Mouse (Mus musculus) liver, postnatal 0 days (tissue): ENCODE data around the gene 1520401A03Rik. TPM values are rescaled to one million over a fixed set of nuclear protein-coding genes. Genes with fewer than 3 reads are reported as not detected.

Experiments
- ATAC-seq: fragments of 200-750 bp; cut with Nextera tagmentation; 2 replicates; pipeline ENCODE4 v1.8.0; 2017; ENCODE audit warnings: mild to moderate bottlenecking, moderate library complexity
- DNase-seq: peaks from one replicate; pipeline ENCODE4 v3.0.0-alpha.2; 2016
- H3K27ac ChIP-seq: fragments of 300-500 bp; sonication (generic); 2 replicates; pipeline ENCODE4 v1.5.1; 2014; ENCODE audit warnings: antibody characterized with exemption, moderate library complexity, mild to moderate bottlenecking, low read depth
- H3K27me3 ChIP-seq: fragments of 300-500 bp; sonication (generic); 2 replicates; pipeline ENCODE4 v1.6.1; 2014; ENCODE audit warnings: low read length, control low read depth, mixed read lengths; ENCODE audit not compliant: insufficient read depth
- H3K36me3 ChIP-seq: fragments of 300-500 bp; sonication (generic); replicated peaks from 2 replicates; pipeline ENCODE4 v1.6.1; 2014; ENCODE audit warnings: mild to moderate bottlenecking, control low read depth, low read length, moderate library complexity, mixed read lengths; ENCODE audit not compliant: insufficient read depth
- H3K4me1 ChIP-seq: fragments of 300-500 bp; sonication (generic); 2 replicates; pipeline ENCODE4 v1.6.1; 2014; ENCODE audit warnings: antibody characterized with exemption, mild to moderate bottlenecking, control low read depth; ENCODE audit not compliant: insufficient read depth
- H3K4me2 ChIP-seq: fragments of 300-500 bp; sonication (generic); 2 replicates; pipeline ENCODE4 v1.6.1; 2014; ENCODE audit warnings: low read depth, mild to moderate bottlenecking, low read length, moderate library complexity, mixed read lengths
- H3K4me3 ChIP-seq: fragments of 300-500 bp; sonication (generic); 2 replicates; pipeline ENCODE4 v1.5.1; 2014; ENCODE audit warnings: low read depth, low read length
- H3K9ac ChIP-seq: fragments of 300-500 bp; sonication (generic); replicated peaks from 2 replicates; pipeline ENCODE4 v1.6.1; 2014; ENCODE audit warnings: mild to moderate bottlenecking, moderate library complexity
- H3K9me3 ChIP-seq: fragments of 300-500 bp; sonication (generic); 2 replicates; pipeline ENCODE4 v1.6.1; 2016; ENCODE audit warnings: mild to moderate bottlenecking, control low read depth, low read length, mixed read lengths
- CTCF ChIP-seq: sonication (generic); IDR thresholded peaks from 2 replicates; pipeline ENCODE4 v1.5.1; 2016; ENCODE audit warnings: antibody characterized with exemption, low read depth
- EP300 ChIP-seq: IDR thresholded peaks from 2 replicates; pipeline ENCODE4 v1.6.1; 2016; ENCODE audit warnings: antibody characterized with exemption, low read depth, mild to moderate bottlenecking
- WGBS: fragments of 180-500 bp; shearing (Covaris S2); extraction: QIAGEN DNeasy Blood & Tissue Kit; methylation state at CpG from one replicate; pipeline ENCODE4 v1.1.7; 2014; ENCODE audit not compliant: insufficient replicate concordance; 5-methylcytosine and 5-hydroxymethylcytosine counted together
- polyA plus RNA-seq: library from polyadenylated mRNA; unstranded; fragments of >200 nt; fragmentation: Nextera tagmentation; extraction: Ambion mirVana; gene quantifications from 2 replicates; pipeline ENCODE4 v1.2.1, GENCODE M21; 2015

Gene 1520401A03Rik
- polyA plus RNA-seq, 1 experiment from 2014 or later: not detected

GRCm38 (mm10) chr17:23744651-23745050 lies 22.1 kb upstream of the 1520401A03Rik start:
- H3K27me3 ChIP-seq: peaks cover 73% of the 10 kb centered on the region
- no peak overlapping the region for H3K9ac ChIP-seq
- WGBS: 8% methylated on average over 14 of the region's 14 CpGs
- H3K36me3 ChIP-seq: no peaks in the 10 kb centered on the region
- DNase-seq (no peak), ATAC-seq (no peak)
- no peak overlapping the region for H3K4me3 ChIP-seq
- no peak for TF ChIP-seq CTCF
- TF ChIP-seq EP300: no peak
- H3K4me1 ChIP-seq: peaks cover 33% of the 10 kb centered on the region
- no peak overlapping the region for H3K27ac ChIP-seq
- H3K9me3 ChIP-seq: no peaks in the 10 kb centered on the region
- no peak overlapping the region for H3K4me2 ChIP-seq

- WGBS: 28% methylated on average over 8 of the region's 8 CpGs
- no peak overlapping the region for H3K4me2 ChIP-seq
- DNase-seq (no peak), ATAC-seq (no peak)
- H3K4me3 ChIP-seq: no peak overlapping the region
- no peak overlapping the region for H3K27ac ChIP-seq
- no peaks in the 10 kb centered on the region for H3K36me3 ChIP-seq
- H3K9me3 ChIP-seq: no peaks in the 10 kb centered on the region
- peaks cover 78% of the 10 kb centered on the region for H3K27me3 ChIP-seq
- H3K9ac ChIP-seq: no peak overlapping the region
- peaks cover 34% of the 10 kb centered on the region for H3K4me1 ChIP-seq
- TF ChIP-seq CTCF (no peak), EP300 (no peak)
Observed at GRCm38 (mm10) chr17:23744076-23744475, 21.5 kb upstream of the 1520401A03Rik start.

- H3K4me1 ChIP-seq: peaks cover 33% of the 10 kb centered on the region
- peaks cover 84% of the 10 kb centered on the region for H3K27me3 ChIP-seq
- ATAC-seq: no peak
- no peaks in the 10 kb centered on the region for H3K9me3 ChIP-seq
- H3K4me2 ChIP-seq: no peak overlapping the region
- WGBS: 63% methylated on average over 12 of the region's 12 CpGs
- no peaks in the 10 kb centered on the region for H3K36me3 ChIP-seq
- no peak overlapping the region for H3K9ac ChIP-seq
- TF ChIP-seq CTCF (no peak), EP300 (no peak)
- no peak overlapping the region for H3K4me3 ChIP-seq
- no peak overlapping the region for H3K27ac ChIP-seq
- no peak for DNase-seq
Observed at GRCm38 (mm10) chr17:23742941-23743340, 20.4 kb upstream of the 1520401A03Rik start.

GRCm38 (mm10) chr17:23742210-23742793 lies 19.7 kb upstream of the 1520401A03Rik start:
- Histone ChIP-seq H3K4me1 (peaks cover 33% of the 10 kb centered on the region), H3K36me3 (no peaks in the 10 kb centered on the region), H3K27me3 (peaks cover 89% of the 10 kb centered on the region), H3K9ac (no peak overlapping the region), H3K27ac (no peak overlapping the region), H3K9me3 (no peaks in the 10 kb centered on the region), H3K4me3 (peak overlapping the region; percentile 10; the same call in 1 of the 2 replicates), H3K4me2 (no peak overlapping the region; the same call in 1 of the 2 replicates)
- TF ChIP-seq CTCF (no peak), EP300 (no peak)
- WGBS: 8% methylated on average over 42 of the region's 44 CpGs
- ATAC-seq (no peak), DNase-seq (no peak)

GRCm38 (mm10) chr17:23741359-23742209 lies 19.0 kb upstream of the 1520401A03Rik start:
- TF ChIP-seq CTCF (no peak), EP300 (no peak)
- peaks cover 84% of the 10 kb centered on the region for H3K27me3 ChIP-seq
- peaks cover 33% of the 10 kb centered on the region for H3K4me1 ChIP-seq
- no peaks in the 10 kb centered on the region for H3K36me3 ChIP-seq
- H3K9ac ChIP-seq: no peak overlapping the region
- H3K4me3 ChIP-seq: no peak overlapping the region
- no peak for DNase-seq
- no peak for ATAC-seq
- H3K4me2 ChIP-seq: no peak overlapping the region
- H3K9me3 ChIP-seq: no peaks in the 10 kb centered on the region
- H3K27ac ChIP-seq: no peak overlapping the region
- 46% methylated on average over 38 of the region's 38 CpGs for WGBS

GRCm38 (mm10) chr17:23740598-23741021 lies 18.0 kb upstream of the 1520401A03Rik start, which contains the start of gene Paqr4:
Paqr4 (minus strand) TSS chr17:23740867.
- peaks cover 26% of the 10 kb centered on the region for H3K4me1 ChIP-seq
- peak within 1 kb of the TSS; percentile 71 for H3K9ac ChIP-seq
- H3K27me3 ChIP-seq: peaks cover 74% of the 10 kb centered on the region
- peaks cover 1% of the 10 kb centered on the region; the same call in 1 of the 2 replicates for H3K36me3 ChIP-seq
- ATAC-seq: peak; percentile 67
- H3K9me3 ChIP-seq: no peaks in the 10 kb centered on the region
- WGBS: 7% methylated on average over 13 of the region's 13 CpGs
- peak within 1 kb of the TSS; percentile 65 for H3K4me3 ChIP-seq
- H3K27ac ChIP-seq: peak within 1 kb of the TSS; percentile 29
- no peak for DNase-seq
- peak within 1 kb of the TSS; percentile 99 for H3K4me2 ChIP-seq
- TF ChIP-seq EP300 (no peak), CTCF (no peak)
